Mouse (Mus musculus) left cerebral cortex, adult 2 months (tissue): Measurements from ENCODE around the gene Cdipt. TPM values are rescaled to one million over a fixed set of nuclear protein-coding genes. Genes with fewer than 3 reads are reported as not detected.

Source experiments
- DNase-seq, 2 experiments: peaks; one replicate each; pipeline ENCODE4 v3.0.0; 2021 to 2022; ENCODE audit warnings: low spot score in 2 of 2, mixed read lengths in 1 of 2; ENCODE audit errors: extremely low spot score in 1 of 2
- H3K27ac ChIP-seq: fragments of 200-600 bp; 2 replicates; pipeline ENCODE4 v1.8.1; 2022
- H3K4me3 ChIP-seq: fragments of 200-600 bp; 2 replicates; pipeline ENCODE4 v1.8.1; 2022
- CTCF ChIP-seq: fragments of 200-600 bp; IDR thresholded peaks from 2 replicates; pipeline ENCODE4 v1.8.1; 2022; ENCODE audit warnings: antibody characterized with exemption, mild to moderate bottlenecking, moderate library complexity
- intact Hi-C: fragments of 180-260 bp; cut with DNase I; formaldehyde crosslinking; loops from one replicate; pipeline ENCODE4 v1.15.1; 2025
- total RNA-seq, 2 experiments: library from RNA; stranded (reverse); gene quantifications; 2 replicates each; pipeline ENCODE4 v1.2.3; 2021

Gene Cdipt
- total RNA-seq, 2 experiments from 2014 or later = 181 to 186 TPM

GRCm38 (mm10) chr7:127027885-127028284, 52.2 kb downstream of the Cdipt start:
- DNase-seq = no peak
- intact Hi-C loops = loop anchor here (1.0 to 5.0 kb wide), 6 partner anchors 52 to 229 kb away; partner anchors contain the start of genes Cdiptos, Mylpf, Sez6l2 and Taok2
- TF ChIP-seq CTCF = no peak
- Histone ChIP-seq H3K27ac (peak overlapping the region; percentile 94), H3K4me3 (peak overlapping the region; percentile 48)

Other genes with a start within 250 kb of the Cdipt start
- gene Mapk3, start 216.3 kb upstream of the Cdipt start, total RNA-seq = 100 to 1,000 TPM; 155 to 166 TPM
- 1 to 10 TPM; 2.4 to 3.4 TPM for gene Gdpd3, start 209.6 kb upstream of the Cdipt start, total RNA-seq
- 100 to 1,000 TPM; 312 to 323 TPM for gene Ypel3, start 199.0 kb upstream of the Cdipt start, total RNA-seq
- gene Tbx6, start 194.4 kb upstream of the Cdipt start, total RNA-seq = 1 to 10 TPM; 1.1 to 1.2 TPM
- gene Ppp4c, start 183.4 kb upstream of the Cdipt start, total RNA-seq = 10 to 100 TPM; 50.4 TPM
- gene Fam57b, start 178.2 kb upstream of the Cdipt start, total RNA-seq = 10 to 100 TPM; 71.6 to 77.4 TPM
- not detected for gene 4930451I11Rik, start 144.3 kb upstream of the Cdipt start, total RNA-seq
- 10 to 100 TPM; 46.9 to 51.7 TPM for gene Doc2a, start 128.5 kb upstream of the Cdipt start, total RNA-seq
- 10 to 100 TPM; 36.6 to 40.9 TPM for gene Hirip3, start 113.9 kb upstream of the Cdipt start, total RNA-seq
- 10 to 100 TPM; 52.5 to 53.2 TPM for gene Ino80e, start 113.5 kb upstream of the Cdipt start, total RNA-seq
- 100 to 1,000 TPM; 162 to 167 TPM for gene Taok2, start 91.2 kb upstream of the Cdipt start, total RNA-seq
- 10 to 100 TPM; 17.3 to 22.0 TPM for gene Tmem219, start 53.0 kb upstream of the Cdipt start, total RNA-seq
- 100 to 1,000 TPM; 135 to 146 TPM for gene Kctd13, start 47.0 kb upstream of the Cdipt start, total RNA-seq
- gene Asphd1, start 26.3 kb upstream of the Cdipt start, total RNA-seq = 10 to 100 TPM; 51.4 to 55.8 TPM
- 100 to 1,000 TPM; 421 to 427 TPM for gene Sez6l2, start 25.4 kb upstream of the Cdipt start, total RNA-seq
- under 1 TPM in 1 of 2 experiments, not detected in 1; 0.52 TPM for gene Cdiptos, start 184 bp downstream of the Cdipt start, total RNA-seq
- gene Mvp, start 38.7 kb downstream of the Cdipt start, total RNA-seq = 1 to 10 TPM; 7.2 to 8.3 TPM
- gene Pagr1b, start 40.6 kb downstream of the Cdipt start, total RNA-seq = 1 to 10 TPM in 1 of 2 experiments, not detected in 1; 1.2 TPM
- gene Pagr1a, start 41.4 kb downstream of the Cdipt start, total RNA-seq = 10 to 100 TPM; 15.1 to 27.1 TPM
- gene Gm42742, start 45.2 kb downstream of the Cdipt start, total RNA-seq = 10 to 100 TPM; 61.0 to 66.3 TPM
- gene Prrt2, start 45.3 kb downstream of the Cdipt start, total RNA-seq = 100 to 1,000 TPM; 214 to 216 TPM
- gene Maz, start 51.1 kb downstream of the Cdipt start, total RNA-seq = 100 to 1,000 TPM; 210 to 221 TPM
- gene Kif22, start 66.6 kb downstream of the Cdipt start, total RNA-seq = 1 to 10 TPM; 4.4 to 9.7 TPM
- gene Zg16, start 111.4 kb downstream of the Cdipt start, total RNA-seq = not detected
- 1 to 10 TPM; 1.2 TPM for gene AI467606, start 115.4 kb downstream of the Cdipt start, total RNA-seq
- gene Qprt, start 146.3 kb downstream of the Cdipt start, total RNA-seq = under 1 TPM; 0.28 to 0.32 TPM
- under 1 TPM; 0.18 to 0.23 TPM for gene Spn, start 161.9 kb downstream of the Cdipt start, total RNA-seq
- gene Cd2bp2, start 220.1 kb downstream of the Cdipt start, total RNA-seq = 10 to 100 TPM; 77.7 to 80.8 TPM
- 100 to 1,000 TPM in 1 of 2 experiments, 10 to 100 TPM in 1; 91.9 to 110 TPM for gene Tbc1d10b, start 232.6 kb downstream of the Cdipt start, total RNA-seq
- 1 to 10 TPM; 2.7 to 3.3 TPM for gene Mylpf, start 233.0 kb downstream of the Cdipt start, total RNA-seq